Comparison of ENCODE assay signal across 7 mouse cellular contexts in the genomic region with DNA sequence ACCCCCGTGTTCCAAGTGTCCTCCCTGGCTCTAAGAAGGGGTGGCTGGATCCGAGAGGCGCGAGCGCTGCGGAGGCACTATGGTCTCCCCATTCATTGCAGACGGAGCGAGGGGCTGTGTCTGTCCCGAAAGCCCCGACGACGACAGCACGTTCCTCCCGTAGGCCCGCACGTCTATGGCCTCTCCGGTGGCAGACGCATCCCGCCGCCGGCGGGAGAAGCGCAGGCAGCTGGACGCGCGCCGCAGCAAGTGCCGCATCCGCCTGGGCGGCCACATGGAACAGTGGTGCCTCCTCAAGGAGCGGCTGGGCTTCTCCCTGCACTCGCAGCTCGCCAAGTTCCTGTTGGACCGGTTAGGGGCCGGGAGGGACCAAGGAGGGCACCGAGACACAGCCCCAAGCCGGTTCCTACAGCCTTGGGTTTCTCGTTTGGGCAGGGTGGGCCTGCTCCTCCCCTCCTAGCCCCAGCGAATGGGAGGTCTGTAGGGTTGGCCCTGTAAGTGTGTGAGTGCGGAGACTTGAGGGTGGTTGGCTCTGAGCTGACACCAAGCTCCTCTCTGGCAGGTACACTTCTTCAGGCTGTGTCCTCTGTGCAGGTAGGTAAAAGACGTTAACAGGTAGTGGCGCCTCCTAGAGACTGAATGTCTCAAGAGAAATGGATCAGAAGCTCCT. TPM values are rescaled to one million over a fixed set of nuclear protein-coding genes. Genes with fewer than 3 reads are reported as not detected.
DNase-seq lines count a peak whose midpoint lies in the region; ATAC-seq and TF ChIP-seq lines count a peak whose summit lies in the region.

No protein-coding gene starts in this region.

- H3K27me3 ChIP-seq in Patski = no peaks in the 10 kb centered on the region
- no peaks in the 10 kb centered on the region for H3K27me3 ChIP-seq in hindbrain, embryonic 14.5 days (ENCODE audit: control insufficient read depth, insufficient read depth, low read length)

- no peaks in the 10 kb centered on the region for H3K9me3 ChIP-seq in hindbrain, embryonic 14.5 days (ENCODE audit: control insufficient read depth, low read length)

- intact Hi-C loops in left cerebral cortex, postnatal 4 days (cut with DNase I) = no loop called here

- ATAC-seq in Patski = peak; percentile 45
- ATAC-seq in hindbrain, embryonic 14.5 days (ENCODE audit: low FRiP score) = peak; percentile 51

- peak overlapping the region; percentile 47 for H3K4me3 ChIP-seq in hindbrain, embryonic 14.5 days (replicated peaks; ENCODE audit: low read length)

- peak overlapping the region; percentile 65 for H3K9ac ChIP-seq in hindbrain, embryonic 14.5 days

- DNase-seq in Patski (ENCODE audit: low read depth, low spot score) = no peak
- DNase-seq in cerebellum, adult 9-10 months = peak; percentile 75
- DNase-seq in frontal cortex, postnatal 36 days (ENCODE audit: low spot score in 2 of 2) = peak; percentile 55 to 59
- peak; percentile 26 for DNase-seq in hindbrain, embryonic 14.5 days (ENCODE audit: low spot score)
- DNase-seq in left cerebral cortex, postnatal 4 days = peak; percentile 48
- peak; percentile 63 for DNase-seq in mesoderm, embryonic 11.5 days (ENCODE audit: low read depth, low spot score)
- DNase-seq in spleen, adult 12 weeks (ENCODE audit: low spot score) = peak; percentile 56

- peak overlapping the region; percentile 63 for H3K27ac ChIP-seq in hindbrain, embryonic 14.5 days

- H3K4me2 ChIP-seq in hindbrain, embryonic 14.5 days (replicated peaks) = peak overlapping the region; percentile 90

- CTCF ChIA-PET in Patski (lab: Charles Lee) = interaction anchor here (1.1 to 1.9 kb wide), 5 partner anchors 9 to 157 kb away, joined by 3 to 6 read pairs (median 5); a partner anchor contains a TSS

- POLR2A ChIA-PET in Patski (lab: Charles Lee) = interaction anchor here (1.1 to 1.9 kb wide), 3 partner anchors 9 to 109 kb away, joined by 3 to 9 read pairs (median 3); no protein-coding TSS in a partner anchor

- under 1% methylated on average over 42 of the region's 42 CpGs for WGBS in hindbrain, embryonic 14.5 days

- in situ Hi-C loops in Patski (cut with MboI; ENCODE audit: low pct_unique_long_range_greater_than_20kb) = no loop called here

- H3K36me3 ChIP-seq in hindbrain, embryonic 14.5 days (replicated peaks; ENCODE audit: control insufficient read depth, insufficient read depth) = peaks cover 16% of the 10 kb centered on the region; the same call in 1 of the 2 replicates

- no peak for TF ChIP-seq CTCF in Patski (IDR thresholded peaks at IDR 0.05)

- peaks cover 16% of the 10 kb centered on the region for H3K4me1 ChIP-seq in hindbrain, embryonic 14.5 days (replicated peaks; ENCODE audit: control insufficient read depth, insufficient read depth, low read length)

RNA-seq across cellular contexts. Expression of a gene that starts 0.7 kb away (rescaled TPM):
- polyA plus RNA-seq in Patski (2021) = 25.0 TPM
- 13.5 and 16.2 TPM in 2 replicates for polyA plus RNA-seq in hindbrain, embryonic 14.5 days (2014; fragmentation: Nextera tagmentation; extraction: Ambion mirVana)
- 10 to 100 TPM; 30.4 to 32.2 TPM for total RNA-seq in left cerebral cortex, postnatal 4 days (2021)

RNA-seq across cellular contexts. Expression of a gene that starts 22.6 kb away (rescaled TPM):
- polyA plus RNA-seq in Patski (2021) = 23.1 TPM
- polyA plus RNA-seq in hindbrain, embryonic 14.5 days (2014; fragmentation: Nextera tagmentation; extraction: Ambion mirVana) = 38.3 and 44.3 TPM in 2 replicates
- total RNA-seq in left cerebral cortex, postnatal 4 days (2021) = 10 to 100 TPM; 43.5 TPM

RNA-seq across cellular contexts. Expression of a gene that starts 23.0 kb away (rescaled TPM):
- polyA plus RNA-seq in Patski (2021) = 55.4 TPM
- polyA plus RNA-seq in hindbrain, embryonic 14.5 days (2014; fragmentation: Nextera tagmentation; extraction: Ambion mirVana) = 34.3 and 36.5 TPM in 2 replicates
- total RNA-seq in left cerebral cortex, postnatal 4 days (2021) = 10 to 100 TPM; 44.2 to 48.8 TPM

RNA-seq across cellular contexts. Expression of a gene that starts 32.9 kb away (rescaled TPM):
- polyA plus RNA-seq in Patski (2021) = not detected
- polyA plus RNA-seq in hindbrain, embryonic 14.5 days (2014; fragmentation: Nextera tagmentation; extraction: Ambion mirVana) = not detected in 2 replicates
- not detected for total RNA-seq in left cerebral cortex, postnatal 4 days (2021)
